Mouse (Mus musculus) megakaryocyte-erythroid progenitor cell, adult 5 weeks (primary cell): ENCODE results near the gene H2afb3. TPM values are rescaled to one million over a fixed set of nuclear protein-coding genes. Genes with fewer than 3 reads are reported as not detected.

Experiments
- polyA plus RNA-seq: library from polyadenylated mRNA; stranded (reverse); fragments of >175 nt; gene quantifications from 2 replicates; pipeline ENCODE4 v1.2.3, GENCODE M21; 2012

The H2afb3 gene
- polyA plus RNA-seq = not detected in 2 replicates

DNA sequence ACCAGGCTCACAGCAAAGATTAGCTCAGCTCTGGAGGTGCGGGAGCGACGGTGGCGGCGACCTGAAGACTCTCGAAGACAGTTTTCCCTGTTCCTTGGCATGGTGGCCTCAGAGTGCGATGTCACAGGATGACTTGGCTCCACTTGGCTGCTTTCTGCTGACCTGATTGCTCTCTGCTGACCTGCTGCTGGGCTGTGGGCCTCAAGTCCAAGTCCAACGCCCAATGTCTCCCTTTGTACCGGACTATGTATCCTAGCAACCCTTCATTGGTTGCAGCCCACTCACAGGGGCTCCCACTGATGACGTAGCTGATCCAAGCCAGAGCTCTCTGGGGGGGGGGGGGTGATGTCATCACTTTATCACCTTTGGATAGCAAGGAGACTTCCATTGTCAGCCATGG lies at the start of gene H2afb3:
Gene H2afb3 (minus strand): TSS at position 101 of the 400 bp plus-strand sequence.

DNA sequence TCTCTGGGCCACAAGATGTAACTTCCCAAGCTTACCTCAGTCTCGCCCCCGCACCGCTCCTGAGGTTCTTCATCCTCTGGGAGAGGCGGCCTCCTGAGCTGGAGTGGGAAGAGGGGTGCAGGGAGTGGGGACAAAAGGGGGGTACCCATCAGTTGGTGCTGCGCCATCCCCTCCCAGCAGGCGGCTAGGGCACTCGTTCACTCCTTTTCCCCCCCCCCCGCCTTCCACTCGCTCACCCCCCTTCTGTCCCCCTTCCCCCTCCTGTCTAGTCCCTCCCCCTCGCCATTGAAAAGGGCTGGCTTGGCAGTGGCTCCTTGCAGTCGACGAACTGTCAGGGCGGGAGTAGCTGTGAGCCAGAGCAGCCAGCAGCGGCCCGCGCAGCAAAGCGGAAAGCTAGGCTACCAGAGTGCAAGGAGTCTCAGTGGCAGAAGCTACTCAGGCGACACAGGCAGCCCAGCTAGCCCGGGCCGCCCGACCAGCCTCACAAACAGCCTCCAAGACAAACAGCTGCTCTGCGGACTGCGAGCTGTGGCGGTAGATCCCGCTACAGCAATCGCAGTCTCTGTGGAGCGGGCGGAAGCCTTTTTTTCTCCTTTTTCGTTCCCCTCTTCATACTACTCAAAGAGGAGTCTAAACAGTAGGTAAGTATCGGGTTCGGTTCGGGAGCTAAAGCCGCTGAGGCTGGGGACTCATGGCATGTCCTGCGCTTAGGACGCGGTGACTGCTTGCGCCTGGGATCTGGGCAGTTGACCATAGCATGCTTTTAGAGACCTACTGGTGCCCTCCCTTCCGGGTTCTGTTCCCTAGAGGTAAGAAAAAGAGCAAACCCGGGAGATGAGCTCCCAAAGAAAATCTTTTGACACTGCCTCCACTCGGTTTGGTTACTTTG lies 22.6 kb downstream of the H2afb3 start, which contains the start of gene Pcdh11x:
Gene Pcdh11x (plus strand): TSS at position 249 of the 889 bp plus-strand sequence.

Other genes starting within 250 kb of the H2afb3 start
- 0.04 TPM in 1 of 2 replicates, not detected in the other for gene Pcdh11x, start 22.8 kb downstream of the H2afb3 start, polyA plus RNA-seq